Mouse (Mus musculus) adrenal gland, postnatal 25 days (tissue): ENCODE data around the gene Ankrd55. TPM values are rescaled to one million over a fixed set of nuclear protein-coding genes. Genes with fewer than 3 reads are reported as not detected.
"Not testable (repeated sequence)": the region's sequence is repeated elsewhere in the genome, so short reads cannot be mapped to it uniquely, and the experiment has no call there.

Experiments
- DNase-seq: peaks from one replicate; pipeline ENCODE4 v3.0.0; 2021; ENCODE audit warnings: mixed read lengths
- total RNA-seq: library from RNA; stranded (reverse); gene quantifications from 2 replicates; pipeline ENCODE4 v1.2.3, GENCODE M21; 2021

Gene Ankrd55
- total RNA-seq, 1 experiment from 2014 or later = 23.4 TPM

DNA sequence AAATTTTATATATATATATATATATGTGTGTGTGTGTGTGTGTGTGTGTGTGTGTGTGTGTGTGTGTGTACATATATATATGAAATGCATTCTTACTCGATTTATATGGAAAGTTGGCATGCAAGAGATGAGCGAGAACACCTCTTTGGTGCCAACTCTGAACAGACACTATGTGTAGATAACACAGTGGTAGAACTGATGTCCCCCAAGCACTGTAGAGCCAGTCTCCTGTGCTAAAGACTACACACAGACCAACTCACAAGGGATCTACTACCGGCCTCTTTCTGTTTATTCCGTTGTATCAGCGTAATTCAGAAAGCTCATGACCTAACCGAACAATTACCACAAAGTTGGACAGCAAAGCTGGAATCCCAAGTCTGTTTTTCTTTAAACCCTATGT is 6.2 kb downstream of the Ankrd55 start:
- no peak for DNase-seq

DNA sequence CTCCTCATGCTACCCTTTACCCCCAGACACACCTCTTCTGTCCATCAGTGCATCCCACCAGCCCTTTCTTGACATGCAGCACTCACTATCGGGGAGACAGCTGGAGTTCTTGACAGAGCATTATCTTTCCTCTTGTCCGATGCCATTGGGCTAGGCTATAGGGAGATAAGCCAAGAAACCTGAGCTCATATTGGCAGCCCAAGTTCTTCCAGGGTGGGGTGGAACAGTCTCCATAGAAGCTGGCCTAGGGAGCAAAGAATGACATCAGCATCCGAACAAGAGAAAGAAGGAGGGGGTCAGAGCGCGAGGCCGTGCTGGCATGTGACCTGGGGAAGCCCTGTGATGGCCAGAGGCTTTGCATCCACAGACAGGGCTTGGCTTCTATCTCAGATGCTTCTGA is 9.5 kb downstream of the Ankrd55 start:
- no peak for DNase-seq

DNA sequence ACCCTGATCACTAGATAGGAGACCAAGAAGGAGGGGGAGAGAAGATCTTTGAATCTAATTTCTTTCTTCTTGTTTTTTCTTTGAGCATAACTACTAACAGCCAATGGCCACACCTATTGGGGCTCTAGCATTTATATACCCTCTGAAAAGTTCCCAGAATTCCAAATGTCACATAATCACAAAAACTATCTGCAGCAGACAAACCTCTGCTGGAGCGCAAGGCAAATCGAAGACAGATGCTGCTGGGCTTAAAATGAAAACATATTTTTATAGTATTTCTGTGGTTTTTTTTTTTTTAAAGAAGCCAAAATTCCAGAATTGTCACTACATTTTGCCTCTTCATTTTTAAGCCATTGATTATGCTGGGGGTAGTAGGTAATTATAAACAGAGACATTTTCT is 15.2 kb downstream of the Ankrd55 start:
- no peak for DNase-seq

DNA sequence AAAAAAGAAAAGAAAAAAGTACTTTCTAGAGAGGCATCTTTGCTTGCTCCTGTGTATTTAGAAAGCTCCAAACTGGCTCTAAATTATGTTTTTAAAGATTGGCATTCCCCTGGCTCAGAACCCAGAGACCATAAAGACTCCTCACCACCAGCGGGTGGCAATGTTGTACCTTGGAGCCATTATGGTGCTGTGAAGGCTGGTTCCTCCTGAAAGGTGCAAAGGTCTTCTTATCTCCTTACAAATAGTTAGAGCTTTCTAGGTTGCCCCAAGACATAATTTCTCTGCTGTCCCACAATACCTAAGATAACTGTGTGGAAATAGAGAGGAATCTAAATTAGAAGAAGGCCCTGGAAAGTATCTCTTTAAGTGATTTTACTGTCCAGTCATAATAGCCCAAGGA is 20.4 kb downstream of the Ankrd55 start:
- peak; percentile 68 for DNase-seq

DNA sequence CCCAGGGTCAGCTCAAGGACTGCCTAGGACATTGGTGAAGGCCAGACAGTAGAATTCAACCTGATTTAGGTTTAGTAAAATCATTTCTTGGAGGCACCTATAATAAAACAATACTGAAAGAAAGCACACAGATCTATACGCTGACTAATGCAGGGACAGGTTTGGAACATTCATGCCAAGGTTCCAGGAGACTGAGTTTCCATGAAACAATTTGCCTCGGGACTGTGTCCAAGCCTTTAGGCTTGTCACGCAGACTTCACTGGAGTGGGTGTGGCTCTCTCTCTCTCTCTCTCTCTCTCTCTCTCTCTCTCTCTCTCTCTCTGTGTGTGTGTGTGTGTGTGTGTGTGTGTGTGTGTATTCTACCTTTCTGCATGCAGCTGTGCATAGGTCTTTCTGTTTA is 23.4 kb downstream of the Ankrd55 start:
- not testable (repeated sequence) for DNase-seq

DNA sequence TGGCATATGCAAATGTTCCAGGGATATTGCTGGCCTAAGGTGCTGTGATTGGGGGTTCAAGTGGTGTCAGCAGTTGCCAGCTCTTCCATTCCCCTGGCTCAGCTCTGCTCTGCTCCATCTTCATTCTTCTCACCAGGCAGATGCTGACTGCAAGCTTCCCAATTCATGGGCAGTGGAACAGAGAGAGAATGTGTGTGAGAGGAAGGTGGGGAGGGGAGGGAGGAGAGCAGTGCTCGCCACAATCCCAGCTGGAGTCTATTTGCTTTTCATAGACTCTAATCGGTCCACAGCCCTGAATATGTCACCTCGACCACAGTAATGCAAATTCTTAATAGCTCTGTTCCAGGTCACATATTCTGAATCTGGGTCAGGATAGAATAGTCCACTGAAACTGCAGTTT is 27.2 kb downstream of the Ankrd55 start:
- no peak for DNase-seq

DNA sequence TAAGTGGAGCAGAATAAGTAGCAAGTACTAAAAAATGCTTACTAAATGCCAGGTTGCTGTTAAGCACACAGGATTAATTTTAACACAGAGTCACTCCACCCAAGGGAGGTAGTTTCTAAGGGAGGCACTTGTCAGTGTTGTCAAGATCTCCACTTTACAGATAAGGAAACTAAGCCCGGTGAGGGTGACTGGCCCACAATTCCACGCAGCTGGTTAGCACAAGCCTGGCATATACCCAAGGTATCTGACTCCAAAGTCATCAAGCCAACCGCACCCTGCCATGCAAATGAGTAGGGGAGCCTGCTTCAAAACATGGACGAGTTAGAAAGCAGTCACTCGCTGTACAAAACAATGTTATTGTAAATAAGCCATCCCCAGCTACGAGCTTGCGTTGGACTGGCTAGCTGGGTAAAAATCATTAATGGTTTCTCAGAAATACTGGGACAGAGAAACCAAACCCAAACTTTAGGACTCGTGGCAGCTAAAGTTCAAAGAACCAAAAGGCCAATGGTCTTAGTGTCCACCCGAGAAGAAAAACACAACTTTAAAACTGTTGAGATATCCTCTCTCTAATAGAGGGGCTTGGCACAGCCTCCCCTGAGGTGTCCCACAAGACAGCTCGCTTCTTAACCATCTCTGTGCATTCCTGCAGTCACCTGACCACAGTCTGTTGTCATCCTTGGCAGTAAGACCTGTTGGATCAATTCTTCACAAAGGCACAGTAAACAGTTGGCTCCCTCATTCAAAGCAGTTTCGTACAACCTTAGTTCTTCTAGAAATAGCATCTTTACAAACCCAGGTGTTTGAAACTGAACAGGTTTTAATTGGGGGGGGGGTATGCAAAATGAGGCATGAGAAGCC is 28.6 kb downstream of the Ankrd55 start:
- no peak for DNase-seq

DNA sequence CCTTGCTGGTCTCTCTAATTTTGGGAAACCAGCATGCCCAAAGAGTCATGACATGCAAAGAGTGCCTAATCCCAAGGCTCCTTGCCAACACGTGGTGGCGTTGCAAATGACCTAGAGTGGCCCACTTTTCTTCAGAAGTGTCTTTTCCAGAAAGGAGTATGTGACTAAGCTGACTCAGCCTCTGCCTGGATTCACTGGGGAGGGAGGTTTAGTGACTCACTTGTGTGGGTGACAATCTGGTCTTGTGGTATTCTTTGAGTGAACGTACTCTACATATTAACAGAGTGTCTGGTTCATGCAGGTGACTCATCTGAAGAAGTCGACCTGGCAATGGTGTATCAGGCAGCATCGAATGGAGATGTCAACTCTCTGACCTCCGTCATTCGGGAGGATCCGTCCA is 29.9 kb downstream of the Ankrd55 start:
- DNase-seq = peak; percentile 45

DNA sequence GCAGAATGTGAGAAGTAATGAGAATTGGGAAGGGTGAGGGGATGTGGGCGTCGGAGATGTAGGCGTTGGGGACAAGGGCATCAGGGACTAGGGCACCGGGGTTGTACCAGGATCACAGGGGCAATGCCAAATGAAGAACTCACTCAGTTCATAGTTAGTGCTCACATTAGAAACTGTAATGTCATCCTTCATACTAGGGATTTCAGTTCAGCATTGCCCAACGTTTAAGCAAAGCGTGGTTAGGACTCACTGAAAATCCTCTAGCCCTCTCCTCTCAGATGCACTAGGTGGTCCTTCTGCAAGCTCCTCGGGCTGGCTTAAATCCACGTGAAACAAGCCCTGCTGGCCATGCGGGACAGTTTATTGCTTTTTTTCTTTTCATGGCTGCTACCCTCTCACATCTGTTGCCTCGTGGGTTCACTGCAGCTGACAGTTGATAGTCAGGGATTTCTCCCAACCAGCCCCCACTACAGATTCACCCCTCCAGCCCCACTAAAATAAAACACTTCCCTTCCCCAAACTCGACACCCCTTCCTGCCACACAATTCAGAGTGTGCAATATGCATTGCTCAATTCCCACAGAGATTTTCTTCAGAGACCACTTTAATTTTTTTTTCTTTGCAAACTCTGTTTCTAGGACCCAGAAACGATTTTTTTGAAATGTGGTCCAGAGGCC is 35.5 kb downstream of the Ankrd55 start:
- no peak for DNase-seq

DNA sequence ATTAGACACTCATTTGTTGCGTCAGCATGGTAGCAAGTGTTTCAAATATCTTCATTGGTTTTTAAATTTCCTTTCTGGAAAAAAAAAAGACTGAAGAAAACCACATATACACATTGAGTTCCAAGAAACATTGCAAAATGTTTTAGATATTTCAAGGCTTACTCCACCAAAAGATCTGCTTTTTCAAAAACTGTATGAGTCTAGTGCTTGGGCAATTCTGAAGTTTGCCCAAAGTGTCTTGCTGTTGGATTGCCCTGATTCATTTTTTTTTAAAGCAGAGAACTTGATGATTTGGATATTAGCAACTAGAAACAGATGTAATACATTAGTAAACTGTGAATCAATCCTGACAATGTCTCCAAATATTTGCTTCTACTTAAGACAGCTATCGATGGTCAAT is 36.9 kb downstream of the Ankrd55 start:
- DNase-seq = no peak

DNA sequence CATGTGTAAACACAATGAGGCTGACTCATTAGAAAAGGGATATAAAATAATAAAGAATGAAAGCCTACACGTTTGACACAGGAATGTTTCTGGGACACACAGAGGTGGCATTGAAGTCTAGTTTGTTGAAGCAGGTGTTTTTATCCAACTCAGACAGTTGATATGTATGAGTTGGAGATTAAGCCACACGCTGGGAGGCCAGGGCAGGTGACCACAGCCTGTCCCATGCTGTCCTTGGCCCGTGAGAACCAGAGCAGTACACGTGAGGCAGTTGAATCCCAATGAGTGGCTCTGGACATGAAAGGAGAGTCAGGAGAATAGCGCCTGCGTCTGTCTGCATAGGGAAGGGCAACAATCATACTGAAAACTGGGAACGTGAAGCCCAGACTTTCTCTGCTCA is 38.2 kb downstream of the Ankrd55 start:
- no peak for DNase-seq

DNA sequence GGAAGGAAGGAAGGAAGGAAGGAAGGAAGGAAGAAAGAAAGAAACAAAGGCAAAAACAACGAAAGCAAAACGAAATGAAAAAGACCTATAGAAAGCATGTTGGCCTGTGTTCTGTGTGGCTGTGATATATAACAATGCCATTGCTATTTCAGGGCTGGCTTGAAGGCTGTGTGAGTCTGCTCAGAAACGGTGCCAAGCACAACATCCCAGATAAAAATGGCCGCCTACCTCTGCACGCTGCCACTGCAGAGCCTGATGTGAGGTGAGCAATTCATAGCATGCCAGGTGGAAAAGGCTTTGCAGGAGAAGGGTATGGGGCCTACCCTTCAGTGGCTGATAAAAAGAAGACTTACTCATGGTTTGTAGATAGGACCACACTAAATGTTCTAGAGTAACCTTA is 38.7 kb downstream of the Ankrd55 start:
- DNase-seq = no peak

DNA sequence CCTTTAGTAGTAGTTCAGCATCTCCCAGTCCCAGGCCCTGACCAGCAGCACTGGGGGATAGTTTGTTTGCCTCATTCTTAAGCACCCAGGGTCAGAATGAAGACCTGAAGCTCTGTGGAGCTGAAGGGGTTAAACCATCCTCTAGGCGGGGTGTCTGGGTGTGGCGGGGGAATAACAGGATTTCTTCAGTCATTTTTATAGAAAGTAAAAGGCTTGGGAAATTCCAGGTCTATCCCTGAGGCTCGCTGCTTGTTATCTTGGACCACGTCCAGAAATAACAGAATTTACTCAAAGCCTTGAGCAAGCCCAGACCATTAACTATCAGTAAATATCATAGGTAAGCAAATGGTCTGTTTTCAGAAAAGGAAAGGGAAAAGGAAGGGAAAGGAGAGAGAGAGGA is 39.3 kb downstream of the Ankrd55 start:
- DNase-seq = no peak

DNA sequence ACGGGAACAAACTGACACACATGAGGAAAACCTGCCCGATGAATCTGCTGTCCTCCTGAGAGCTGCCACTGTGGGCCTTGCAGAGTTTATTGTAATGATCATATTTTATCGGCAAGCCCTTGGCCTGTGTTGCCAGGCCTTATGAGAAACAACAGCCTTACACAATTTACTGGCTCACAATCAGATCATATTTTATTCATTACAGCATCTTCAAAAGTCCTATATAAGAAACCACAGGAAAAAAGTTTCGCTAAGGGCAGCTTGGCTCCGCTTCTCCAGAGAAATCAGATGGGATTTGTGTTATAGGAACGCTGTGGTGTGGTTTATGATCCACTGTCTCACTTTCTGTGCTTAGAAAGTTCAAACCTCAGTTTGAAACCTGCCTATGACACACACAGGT is 42.0 kb downstream of the Ankrd55 start:
- no peak for DNase-seq

DNA sequence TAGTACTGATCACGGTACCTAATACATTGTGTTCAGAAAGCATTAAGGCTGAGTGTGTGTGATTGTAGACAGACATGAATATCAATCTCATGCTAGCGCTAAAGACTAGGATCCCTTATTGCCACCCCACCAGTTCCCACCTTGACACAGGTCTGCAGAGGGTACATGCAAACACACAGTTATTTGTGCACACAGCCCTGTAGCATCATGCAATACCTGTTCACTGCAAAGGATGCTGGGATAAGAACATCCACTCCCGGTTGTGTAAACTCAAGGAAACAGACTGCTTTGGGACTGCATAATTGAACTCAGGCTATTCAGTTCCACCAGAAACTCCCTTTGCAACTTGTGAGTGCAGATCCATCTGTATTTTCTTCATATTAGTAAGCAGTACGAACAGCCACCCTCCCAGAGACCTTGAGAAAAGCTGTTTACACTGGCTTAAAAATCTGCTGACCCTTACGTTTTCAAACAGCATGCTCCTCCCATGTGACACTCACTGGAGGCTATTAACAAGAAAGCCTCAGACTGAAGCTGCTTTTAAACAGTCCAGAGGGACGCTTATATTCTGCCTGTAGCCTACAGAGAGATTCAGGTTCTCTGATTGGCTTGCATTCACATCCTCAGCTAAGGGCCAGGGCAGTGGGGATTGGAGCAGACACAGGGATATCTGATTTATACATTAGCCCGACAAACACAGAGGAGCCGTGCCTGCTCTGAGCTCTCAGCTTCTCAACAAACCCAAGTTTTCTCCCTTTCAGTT is 42.8 kb downstream of the Ankrd55 start:
- no peak for DNase-seq

DNA sequence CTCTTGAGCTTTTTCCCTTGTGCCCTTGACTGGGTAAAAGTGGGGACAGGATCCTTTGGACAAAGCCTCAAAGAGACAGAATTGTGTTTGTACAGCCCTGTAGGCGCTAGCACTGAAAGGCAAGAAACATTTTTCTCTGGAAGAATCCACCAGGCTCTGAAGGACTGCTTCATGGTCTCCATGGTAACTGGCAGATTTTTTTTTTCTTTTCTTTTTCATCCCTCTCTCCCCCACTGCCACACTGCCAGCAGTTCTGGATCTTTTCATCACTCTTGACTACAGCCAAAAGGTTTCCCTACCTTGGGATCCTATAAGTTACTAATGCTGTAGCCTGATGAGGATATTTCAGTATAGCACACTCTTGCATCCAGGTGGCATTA is 43.4 kb downstream of the Ankrd55 start:
- no peak for DNase-seq

DNA sequence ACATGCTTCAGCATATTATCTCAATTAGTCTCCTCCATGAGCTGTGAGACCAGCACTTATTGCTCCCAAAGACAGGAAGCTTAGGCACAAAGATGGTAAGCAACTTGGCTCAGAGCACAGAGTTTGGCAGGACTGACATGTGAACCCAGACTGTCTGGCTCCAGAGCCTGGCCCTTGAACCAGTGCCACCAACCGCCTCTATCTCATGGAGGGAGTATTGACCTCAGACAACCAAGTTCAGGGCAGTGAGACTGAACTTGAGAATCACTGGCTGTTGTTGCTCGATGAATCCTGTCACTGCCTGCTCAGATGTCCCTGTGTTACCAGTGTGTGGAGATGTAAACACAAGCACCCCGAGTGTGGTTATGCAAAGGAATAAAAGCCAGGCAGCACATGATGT is 47.3 kb downstream of the Ankrd55 start:
- peak; percentile 64 for DNase-seq

DNA sequence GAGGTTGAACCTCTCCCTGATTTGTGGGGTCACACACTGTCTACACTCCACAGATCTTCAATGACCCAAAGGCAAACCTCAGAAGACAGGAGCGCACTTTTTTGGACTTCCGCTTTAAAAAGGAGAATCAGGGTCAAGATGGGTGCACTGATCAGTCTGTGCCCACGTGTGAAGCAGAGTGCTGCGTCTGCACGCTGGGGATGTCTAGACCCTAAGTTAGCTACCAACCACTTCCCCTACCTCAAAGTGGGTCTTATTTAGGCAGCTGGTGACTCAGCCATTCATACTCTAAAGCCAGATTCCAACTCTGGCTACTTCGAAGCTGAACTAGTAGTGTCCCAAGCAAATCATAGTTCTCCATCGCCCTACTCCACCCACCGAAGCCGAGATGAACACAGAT is 48.9 kb downstream of the Ankrd55 start:
- DNase-seq = no peak

DNA sequence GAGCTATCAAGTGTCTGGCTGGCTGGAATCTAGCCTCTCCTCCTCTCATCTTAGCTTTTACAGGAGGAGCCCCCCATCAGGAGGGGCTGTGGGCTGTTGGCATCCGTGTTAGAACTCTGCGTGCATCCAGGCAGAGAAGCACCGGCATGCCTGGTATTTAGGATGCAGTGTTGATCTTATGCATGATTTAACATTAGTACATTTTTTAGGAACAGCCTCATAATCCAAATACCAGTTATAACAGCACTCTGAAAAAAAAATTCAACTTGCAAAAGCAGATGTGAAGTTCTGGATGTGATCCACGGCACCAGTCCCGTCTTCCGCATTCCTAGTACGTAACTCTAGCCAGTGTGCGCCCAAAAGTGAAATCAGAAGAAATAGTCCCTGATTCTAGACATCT is 52.0 kb downstream of the Ankrd55 start:
- DNase-seq = no peak

DNA sequence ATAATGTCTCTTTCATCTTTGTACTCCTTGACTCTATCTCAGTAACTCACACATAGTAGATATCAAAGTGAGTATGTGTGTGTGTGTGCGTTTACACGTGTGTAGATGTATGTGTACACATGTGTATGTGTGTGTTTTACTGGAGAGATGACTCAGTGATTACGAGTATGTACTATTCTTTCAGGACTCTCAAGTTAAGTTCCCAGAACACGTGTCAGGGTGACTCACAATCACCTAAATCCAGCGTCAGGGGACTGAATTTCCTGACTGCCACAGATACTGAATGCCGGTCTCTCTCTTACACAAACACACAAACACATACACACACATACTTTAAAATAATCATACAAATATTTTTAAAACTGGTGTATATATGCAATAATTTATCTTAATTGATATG is 52.5 kb downstream of the Ankrd55 start:
- DNase-seq = no peak

DNA sequence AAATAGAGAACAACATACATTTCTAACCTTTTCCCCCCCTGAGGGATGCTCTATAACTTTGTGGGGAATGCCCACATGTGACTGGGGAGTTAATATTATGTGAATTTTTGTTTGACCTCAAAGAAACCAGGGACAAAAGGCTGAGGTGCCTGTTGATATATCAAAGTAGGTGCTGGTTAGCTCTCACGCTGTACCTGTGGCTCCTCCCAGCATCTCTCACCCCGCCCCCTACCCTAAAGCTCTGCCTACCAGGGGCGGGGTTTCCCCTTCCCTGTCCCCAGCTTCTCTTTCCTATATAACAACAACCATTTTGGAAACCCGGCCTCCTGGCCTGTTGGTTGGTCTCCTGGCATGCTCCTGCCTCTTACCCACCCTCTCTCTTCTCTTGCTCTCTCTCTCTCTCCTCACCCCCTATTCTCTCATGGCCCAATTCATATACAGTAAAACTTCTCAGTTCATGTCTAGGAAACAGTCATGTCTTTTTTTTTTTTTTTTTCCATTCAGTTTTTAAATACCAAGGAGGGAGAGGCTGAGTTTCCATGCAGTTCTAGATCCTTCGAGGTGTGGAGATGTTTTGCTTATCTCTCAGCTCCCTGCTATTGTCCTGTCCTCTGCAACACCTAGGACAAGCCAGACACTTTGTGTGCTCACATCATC is 54.8 kb downstream of the Ankrd55 start:
- no peak for DNase-seq

DNA sequence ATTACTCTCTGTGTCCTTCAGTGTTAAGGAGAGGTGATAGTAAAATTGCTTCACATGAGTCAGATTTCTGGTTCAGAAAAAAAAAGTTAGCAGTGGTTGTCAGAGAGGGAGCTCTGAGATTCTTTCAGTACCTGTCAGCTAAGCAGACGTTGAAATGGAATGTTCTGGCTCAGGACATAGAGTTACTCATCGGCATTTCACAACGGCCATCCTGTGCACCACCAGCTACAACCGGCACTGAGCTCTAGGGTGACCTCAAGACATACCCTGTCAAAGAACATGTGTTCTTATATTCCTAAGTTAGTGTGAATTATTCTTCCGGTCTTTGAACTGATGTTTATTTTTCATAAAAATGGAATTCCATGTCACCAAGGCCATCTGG is 55.4 kb downstream of the Ankrd55 start:
- DNase-seq = no peak
